Mouse (Mus musculus): ENCODE measurements at regions not wholly inside any gene's neighbourhood (a gene's known extent, or its start where the extent isn't known, plus 50 kb on each side); places are given as distances from the start of the nearest gene placed in this dataset.

GRCm38 (mm10) chr14:25389314-25389713, 69.7 kb upstream of the Zmiz1 start:
- H3K4me1 ChIP-seq (ENCODE audit: control insufficient read depth in 1 of 2, insufficient read depth in 2 of 2, low read length in 2 of 2) = no peaks in the 10 kb centered on the region; a peak in 1 of 4 replicates
- no peaks in the 10 kb centered on the region for H3K9me3 ChIP-seq (replicated peaks; ENCODE audit: insufficient read depth, low read length)
- no peaks in the 10 kb centered on the region for H3K79me2 ChIP-seq (ENCODE audit: control insufficient read depth, insufficient read depth, low read length, poor library complexity)
- no peaks in the 10 kb centered on the region for H3K27me3 ChIP-seq (ENCODE audit: control insufficient read depth in 1 of 2, insufficient read depth in 2 of 2, low read length in 2 of 2)
- DNase-seq (ENCODE audit: low read depth, low spot score) = no peak
- no peak overlapping the region for H3K9ac ChIP-seq (ENCODE audit: control insufficient read depth, low read depth, low read length, poor library complexity, severe bottlenecking)
- peak; percentile 45; the same call in 1 of the 2 replicates for TF ChIP-seq USF1 (IDR thresholded peaks at IDR 0.05; ENCODE audit: low read depth, low read length)
- no peak for TF ChIP-seq POLR2A (IDR thresholded peaks at IDR 0.05; ENCODE audit: control insufficient read depth in 1 of 2, insufficient read depth in 1 of 2, low read depth in 1 of 2, low read length in 2 of 2, poor library complexity in 1 of 2)
- no peak overlapping the region for H3K4me3 ChIP-seq (ENCODE audit: control insufficient read depth in 1 of 2, insufficient read depth in 1 of 2, low read depth in 2 of 2, low read length in 2 of 2)
- H3K36me3 ChIP-seq (ENCODE audit: control insufficient read depth in 1 of 2, insufficient read depth in 2 of 2, low read length in 2 of 2) = no peaks in the 10 kb centered on the region
- no peak overlapping the region for H3K27ac ChIP-seq (ENCODE audit: control insufficient read depth, low read depth, low read length)

GRCm38 (mm10) chr14:25392412-25392811, 66.6 kb upstream of the Zmiz1 start:
- peak; percentile 73 for DNase-seq (ENCODE audit: low read depth, low spot score)
- H3K9me3 ChIP-seq (replicated peaks; ENCODE audit: insufficient read depth, low read length) = no peaks in the 10 kb centered on the region
- no peaks in the 10 kb centered on the region for H3K27me3 ChIP-seq (ENCODE audit: control insufficient read depth in 1 of 2, insufficient read depth in 2 of 2, low read length in 2 of 2)
- no peak overlapping the region for H3K27ac ChIP-seq (ENCODE audit: control insufficient read depth, low read depth, low read length)
- no peak overlapping the region for H3K4me3 ChIP-seq (ENCODE audit: control insufficient read depth in 1 of 2, insufficient read depth in 1 of 2, low read depth in 2 of 2, low read length in 2 of 2)
- H3K4me1 ChIP-seq (ENCODE audit: control insufficient read depth in 1 of 2, insufficient read depth in 2 of 2, low read length in 2 of 2) = peaks cover 3 to 6% of the 10 kb centered on the region in 2 experiments; a peak in 3 of 4 replicates
- TF ChIP-seq RCOR1 (IDR thresholded peaks at IDR 0.05; ENCODE audit: low read depth, low read length) = no peak
- TF ChIP-seq CTCF (IDR thresholded peaks at IDR 0.05 in 2 of 3, conservative IDR thresholded peaks at IDR 0.05 in 1 of 3; ENCODE audit: control insufficient read depth in 1 of 3, insufficient read depth in 1 of 3, low read depth in 2 of 3, low read length in 3 of 3, poor library complexity in 1 of 3, severe bottlenecking in 1 of 3) = no peak
- TF ChIP-seq SMC3 (IDR thresholded peaks at IDR 0.05; ENCODE audit: low read depth, low read length) = no peak
- TF ChIP-seq TAL1 (IDR thresholded peaks at IDR 0.05; ENCODE audit: low read length) = no peak
- TF ChIP-seq CHD1 (IDR thresholded peaks at IDR 0.05; ENCODE audit: low read depth, low read length) = no peak
- TF ChIP-seq NELFE (IDR thresholded peaks at IDR 0.05; ENCODE audit: low read depth, low read length) = no peak
- TF ChIP-seq USF1 (IDR thresholded peaks at IDR 0.05; ENCODE audit: low read depth, low read length) = no peak
- TF ChIP-seq MAZ (IDR thresholded peaks at IDR 0.05; ENCODE audit: low read depth, low read length) = no peak
- TF ChIP-seq MXI1 (IDR thresholded peaks at IDR 0.05; ENCODE audit: low read depth, low read length) = no peak
- TF ChIP-seq JUND (IDR thresholded peaks at IDR 0.05; ENCODE audit: low read depth, low read length) = no peak
- TF ChIP-seq ZNF384 (IDR thresholded peaks at IDR 0.05; ENCODE audit: low read depth, low read length) = no peak
- no peak for TF ChIP-seq TBP (IDR thresholded peaks at IDR 0.05; ENCODE audit: low read depth, low read length)
- TF ChIP-seq KAT2A (conservative IDR thresholded peaks at IDR 0.05; ENCODE audit: low read depth, low read length) = no peak
- TF ChIP-seq MYB (IDR thresholded peaks at IDR 0.05; ENCODE audit: low read depth, low read length) = no peak
- no peak for TF ChIP-seq POLR2A (IDR thresholded peaks at IDR 0.05; ENCODE audit: control insufficient read depth in 1 of 2, insufficient read depth in 1 of 2, low read depth in 1 of 2, low read length in 2 of 2, poor library complexity in 1 of 2)
- no peak for TF ChIP-seq MAX (IDR thresholded peaks at IDR 0.05; ENCODE audit: low read length)
- TF ChIP-seq ZC3H11A (IDR thresholded peaks at IDR 0.05; ENCODE audit: low read depth, low read length) = no peak
- no peak for TF ChIP-seq GATA1 (IDR thresholded peaks at IDR 0.05; ENCODE audit: low read depth, low read length)
- no peak for TF ChIP-seq UBTF (IDR thresholded peaks at IDR 0.05; ENCODE audit: borderline replicate concordance, insufficient read depth, low read depth, low read length)
- no peak for TF ChIP-seq POLR2AphosphoS5 (IDR thresholded peaks at IDR 0.05; ENCODE audit: borderline replicate concordance, low read depth, low read length)
- no peaks in the 10 kb centered on the region for H3K79me2 ChIP-seq (ENCODE audit: control insufficient read depth, insufficient read depth, low read length, poor library complexity)
- peaks cover 0 to 3% of the 10 kb centered on the region in 2 experiments; a peak in 1 of 4 replicates for H3K36me3 ChIP-seq (ENCODE audit: control insufficient read depth in 1 of 2, insufficient read depth in 2 of 2, low read length in 2 of 2)
- no peak overlapping the region for H3K9ac ChIP-seq (ENCODE audit: control insufficient read depth, low read depth, low read length, poor library complexity, severe bottlenecking)
